In the genomic region with DNA sequence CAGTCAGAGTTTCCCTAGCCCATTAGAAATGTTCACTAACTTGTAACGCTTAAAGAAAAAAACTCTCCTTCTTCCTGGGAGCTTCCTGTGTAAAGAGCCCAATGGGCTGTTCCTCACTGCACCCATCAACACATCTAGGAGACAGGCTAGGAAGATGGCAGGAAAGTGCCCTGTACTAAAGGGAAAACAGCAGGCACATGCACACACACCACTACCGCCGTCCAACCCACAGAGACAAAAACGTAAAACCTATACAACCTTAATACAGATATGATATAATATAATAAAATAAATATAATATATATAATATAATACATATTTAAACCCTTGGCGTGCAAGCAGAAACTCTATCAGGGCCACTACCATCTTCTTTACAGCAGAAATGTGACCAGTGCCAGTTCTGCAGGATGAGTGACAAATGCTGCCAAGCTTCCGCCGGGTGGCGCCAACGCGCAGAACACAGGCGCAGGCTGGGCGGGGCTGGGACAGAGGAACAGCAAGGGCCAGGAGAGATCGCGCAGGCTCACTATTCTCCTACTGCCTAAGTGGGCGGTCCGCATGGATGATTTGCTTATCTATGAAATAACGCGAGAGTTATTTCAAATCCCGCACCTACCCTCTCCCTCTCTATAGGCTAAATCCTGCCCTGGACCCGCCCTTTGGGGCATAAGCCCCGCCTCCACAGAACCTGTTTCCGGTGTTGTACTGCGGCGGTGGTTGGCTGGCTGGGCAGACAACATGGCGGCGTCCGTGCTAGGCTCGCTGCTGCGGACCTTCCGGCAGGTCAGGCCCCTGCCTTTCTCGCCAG, we compare ENCODE assay signal across 8 mouse cellular contexts. TPM values are rescaled to one million over a fixed set of nuclear protein-coding genes. Genes with fewer than 3 reads are reported as not detected.
DNase-seq lines count a peak whose midpoint lies in the region; ATAC-seq lines count a peak whose summit lies in the region.

TSS of gene Mrps14 (plus strand) at position 687 of the 808 bp plus-strand sequence.

- intact Hi-C loops in gastrocnemius, postnatal 14 days (cut with DNase I; ENCODE audit: low total_unique reads), result loop anchor here (2.0 kb wide), 1 partner anchor 18 kb away; the partner anchor contains the start of gene Cacybp
- intact Hi-C loops in left cerebral cortex, postnatal 10 days (cut with DNase I), result loop anchor here (5.0 kb wide), 1 partner anchor 1232 kb away; no protein-coding TSS in a partner anchor

- peak; percentile 98 for ATAC-seq in inflammation-experienced regulatory T-cells, adult 6 months
- peak; percentile 98 for ATAC-seq in megakaryocyte-erythroid progenitor cell, adult 5-6 weeks (replicated peaks; ENCODE audit: low FRiP score, low TSS enrichment, poor library complexity, severe bottlenecking)

- DNase-seq in adrenal gland, adult (ENCODE audit: inconsistent age in 2 of 2, low spot score in 1 of 2), result peak; percentile 98 to 99
- peak; percentile 99 for DNase-seq in embryo, embryonic 10.5 days (ENCODE audit: low spot score)
- peak; percentile 96 for DNase-seq in gastrocnemius, postnatal 14 days
- peak; percentile 98 for DNase-seq in left cerebral cortex, postnatal 10 days (ENCODE audit: extremely low spot score in 1 of 2, low spot score in 2 of 2)
- peak; percentile 97 for DNase-seq in right cerebral cortex, postnatal 25 days
- peak; percentile 95 to 98 for DNase-seq in urinary bladder, postnatal 4 days (ENCODE audit: low spot score in 2 of 2)

RNA-seq across cellular contexts. Expression of gene Mrps14, which starts in this region (rescaled TPM):
- total RNA-seq in gastrocnemius, postnatal 14 days (2021), result 10 to 100 TPM; 76.2 to 80.1 TPM
- polyA plus RNA-seq in inflammation-experienced regulatory T-cells, adult 6 months (2017; shearing (Covaris generic)), result 100 to 1,000 TPM; 250 to 282 (median 266) TPM
- total RNA-seq in left cerebral cortex, postnatal 10 days (2021), result 10 to 100 TPM; 52.8 to 56.1 TPM
- total RNA-seq in megakaryocyte-erythroid progenitor cell, adult 5-6 weeks (2014; fragmentation: Nextera tagmentation), result 103 and 153 TPM in 2 replicates
- total RNA-seq in megakaryocyte-erythroid progenitor cell, adult 5-6 weeks (2017), result 113 and 118 TPM in 2 replicates

Comparison
In these comparisons a context has a peak if more than half of its experiments do, and no peak if none do; other contexts are left out.
1. Peak in every context shown above with its lines: DNase-seq and ATAC-seq.